Mouse (Mus musculus): ENCODE data around the gene Mcf2l. TPM values are rescaled to one million over a fixed set of nuclear protein-coding genes. Genes with fewer than 3 reads are reported as not detected.

The Mcf2l gene
- polyA plus RNA-seq, 1 experiment from 2014 or later: 9.0 TPM

DNA sequence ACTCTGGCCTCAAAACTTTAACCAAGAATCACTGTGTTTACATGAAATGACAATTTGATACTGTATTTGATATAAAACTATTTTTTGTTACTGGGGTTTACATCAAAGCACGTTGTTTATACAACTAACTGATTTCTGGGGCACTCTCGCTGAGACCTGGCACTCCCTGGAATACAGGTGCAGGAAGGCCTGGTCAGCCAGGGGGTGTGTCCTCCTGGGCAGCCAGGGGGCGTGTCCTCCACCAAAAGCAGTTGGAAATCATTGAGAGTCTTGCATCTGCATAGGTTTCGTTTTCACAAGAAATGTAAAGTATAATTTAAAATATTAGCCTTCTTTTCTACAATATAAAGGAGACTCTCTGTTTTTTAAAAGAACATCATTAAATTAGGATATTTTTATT is 146.0 kb downstream of the Mcf2l start:
- ATAC-seq (replicated peaks; ENCODE audit: insufficient number of reproducible peaks, insufficient read depth, low FRiP score, low read depth): no peak
- Histone ChIP-seq H3K27ac (no peak overlapping the region), H3K9ac (no peak overlapping the region), H3K27me3 (no peaks in the 10 kb centered on the region), H3K9me3 (replicated peaks) (no peaks in the 10 kb centered on the region), H3K4me2 (no peak overlapping the region), H3K4me3 (no peak overlapping the region), H3K36me3 (no peaks in the 10 kb centered on the region), H3K4me1 (replicated peaks) (no peaks in the 10 kb centered on the region)
- WGBS: 52% methylated on average over 4 of the region's 4 CpGs

DNA sequence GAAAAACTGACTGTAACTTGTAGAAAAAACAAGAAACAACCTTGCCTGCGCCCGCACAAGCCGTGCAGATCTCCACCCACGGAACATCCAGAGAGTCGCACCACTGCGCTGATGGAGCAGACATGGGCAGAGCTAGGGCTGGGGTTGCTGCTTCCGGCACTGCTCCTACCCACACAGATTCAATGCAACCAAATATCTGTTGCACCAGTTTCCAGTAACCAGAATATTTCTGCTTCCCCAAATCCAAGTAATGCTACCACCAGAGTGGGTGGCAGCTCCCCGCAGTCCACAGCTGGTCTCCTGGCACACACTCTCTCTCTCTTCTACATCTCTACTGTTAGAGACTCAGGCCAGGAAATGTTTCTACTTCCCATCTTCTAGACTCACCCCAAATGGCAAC is 148.2 kb downstream of the Mcf2l start:
- WGBS: 92% methylated on average over 8 of the region's 8 CpGs
- no peak for ATAC-seq (replicated peaks; ENCODE audit: insufficient number of reproducible peaks, insufficient read depth, low FRiP score, low read depth)

GRCm38 (mm10) chr8:13025487-13026224 is 152.1 kb downstream of the Mcf2l start, which contains the start of gene F7:
F7 (plus strand) TSS chr8:13026034.
- ATAC-seq (replicated peaks; ENCODE audit: insufficient number of reproducible peaks, insufficient read depth, low FRiP score, low read depth): no peak
- Histone ChIP-seq H3K4me3 (no peak within 1 kb of the TSS), H3K4me2 (no peak within 1 kb of the TSS), H3K9ac (no peak within 1 kb of the TSS), H3K36me3 (no peaks in the 10 kb centered on the region), H3K27ac (no peak within 1 kb of the TSS), H3K27me3 (no peaks in the 10 kb centered on the region), H3K9me3 (replicated peaks) (no peaks in the 10 kb centered on the region), H3K4me1 (replicated peaks) (no peaks in the 10 kb centered on the region)
- 64% methylated on average over 10 of the region's 10 CpGs for WGBS

More for the DNA sequence above, 148.2 kb downstream of the Mcf2l start:
- H3K27me3 ChIP-seq: no peaks in the 10 kb centered on the region
- no peak overlapping the region for H3K27ac ChIP-seq
- H3K4me1 ChIP-seq (replicated peaks): no peaks in the 10 kb centered on the region
- no peaks in the 10 kb centered on the region for H3K36me3 ChIP-seq
- no peak overlapping the region for H3K9ac ChIP-seq
- no peak overlapping the region for H3K4me3 ChIP-seq
- H3K9me3 ChIP-seq (replicated peaks): no peaks in the 10 kb centered on the region
- no peak overlapping the region for H3K4me2 ChIP-seq

GRCm38 (mm10) chr8:13027615-13028014 is 154.0 kb downstream of the Mcf2l start:
- H3K4me3 ChIP-seq: no peak overlapping the region
- H3K4me2 ChIP-seq: no peak overlapping the region
- 81% methylated on average over 5 of the region's 5 CpGs for WGBS
- no peak overlapping the region for H3K27ac ChIP-seq
- no peaks in the 10 kb centered on the region for H3K4me1 ChIP-seq (replicated peaks)
- H3K9ac ChIP-seq: no peak overlapping the region
- no peak for ATAC-seq (replicated peaks; ENCODE audit: insufficient number of reproducible peaks, insufficient read depth, low FRiP score, low read depth)
- H3K36me3 ChIP-seq: no peaks in the 10 kb centered on the region
- H3K27me3 ChIP-seq: no peaks in the 10 kb centered on the region
- no peaks in the 10 kb centered on the region for H3K9me3 ChIP-seq (replicated peaks)

DNA sequence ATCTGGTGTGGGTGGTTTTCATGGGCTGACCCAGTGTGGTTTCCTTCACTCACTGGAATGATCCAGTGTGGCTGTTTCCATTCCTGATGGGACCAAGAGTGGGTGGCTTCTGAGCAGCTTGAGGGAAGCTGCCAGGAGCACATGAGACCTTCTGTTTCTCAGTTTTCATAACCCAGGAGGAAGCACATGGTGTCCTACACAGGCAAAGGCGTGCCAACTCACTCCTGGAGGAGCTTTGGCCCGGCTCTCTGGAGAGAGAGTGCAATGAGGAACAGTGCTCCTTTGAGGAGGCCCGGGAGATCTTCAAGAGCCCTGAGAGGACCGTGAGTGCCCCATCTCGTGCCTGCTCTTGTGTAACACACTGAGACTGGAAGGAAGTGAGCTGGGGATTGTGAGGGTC is 154.9 kb downstream of the Mcf2l start:
- Histone ChIP-seq H3K27me3 (no peaks in the 10 kb centered on the region), H3K9me3 (replicated peaks) (no peaks in the 10 kb centered on the region), H3K4me3 (no peak overlapping the region), H3K27ac (no peak overlapping the region), H3K4me1 (replicated peaks) (no peaks in the 10 kb centered on the region), H3K36me3 (no peaks in the 10 kb centered on the region), H3K9ac (no peak overlapping the region), H3K4me2 (no peak overlapping the region)
- 62% methylated on average over 5 of the region's 5 CpGs for WGBS
- no peak for ATAC-seq (replicated peaks; ENCODE audit: insufficient number of reproducible peaks, insufficient read depth, low FRiP score, low read depth)

DNA sequence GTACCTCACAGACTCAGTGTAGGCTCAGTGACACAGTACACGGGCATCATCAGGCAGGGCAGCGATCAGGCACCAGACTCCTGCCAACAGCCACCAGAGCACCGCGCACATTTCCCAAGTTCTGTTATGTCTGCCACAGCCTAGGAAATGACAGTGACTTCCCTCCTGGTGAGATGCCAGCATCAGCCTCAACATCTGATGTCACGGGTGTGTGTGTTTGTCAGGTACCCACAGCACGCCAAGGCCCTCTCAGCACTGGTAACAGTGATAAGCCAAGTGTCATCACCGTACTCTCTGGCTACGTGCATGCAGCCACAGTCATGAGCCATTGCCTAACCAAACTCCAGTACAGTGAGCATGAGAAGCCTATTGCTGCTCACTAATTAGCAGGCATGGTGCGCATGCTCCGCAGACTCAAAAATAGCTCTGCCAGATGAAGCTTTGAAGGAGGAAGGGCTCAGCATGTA is 162.8 kb downstream of the Mcf2l start:
- ATAC-seq (replicated peaks; ENCODE audit: insufficient number of reproducible peaks, insufficient read depth, low FRiP score, low read depth): peak; percentile 57
- WGBS: 61% methylated on average over 10 of the region's 10 CpGs
- H3K27ac ChIP-seq: peak overlapping the region; percentile 46

DNA sequence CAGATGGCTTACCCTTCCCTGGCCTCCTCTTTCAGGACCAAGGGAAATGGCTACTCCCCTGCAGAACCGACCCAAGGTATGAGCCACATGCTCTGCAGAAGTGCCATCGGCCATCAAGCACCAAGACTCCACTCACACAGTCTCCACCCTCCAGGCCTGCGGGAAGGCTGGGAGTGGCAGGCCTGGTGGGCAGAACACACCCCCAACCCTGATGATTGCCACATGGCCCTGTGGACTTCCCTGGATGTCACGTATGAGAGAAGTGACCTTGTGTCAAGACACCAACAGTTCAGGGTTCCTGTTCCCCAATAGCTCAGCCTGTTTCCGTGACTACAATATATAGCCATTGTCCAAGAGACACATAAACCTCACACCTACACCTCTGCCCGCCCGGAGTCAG is 163.4 kb downstream of the Mcf2l start, which contains the start of gene F10:
F10 (plus strand) TSS at position 294 of the 400 bp plus-strand sequence.
- Histone ChIP-seq H3K27ac (peak within 1 kb of the TSS; percentile 46), H3K4me2 (no peak within 1 kb of the TSS), H3K4me3 (no peak within 1 kb of the TSS), H3K36me3 (no peaks in the 10 kb centered on the region), H3K9ac (no peak within 1 kb of the TSS), H3K4me1 (replicated peaks) (peaks cover 24% of the 10 kb centered on the region), H3K9me3 (replicated peaks) (no peaks in the 10 kb centered on the region), H3K27me3 (no peaks in the 10 kb centered on the region)
- ATAC-seq (replicated peaks; ENCODE audit: insufficient number of reproducible peaks, insufficient read depth, low FRiP score, low read depth): 0 out of 2 replicates have a peak, but pooled peaks have one; percentile 16
- 56% methylated on average over 7 of the region's 7 CpGs for WGBS

More for the DNA sequence above, 162.8 kb downstream of the Mcf2l start:
- Histone ChIP-seq H3K9me3 (replicated peaks) (no peaks in the 10 kb centered on the region), H3K4me2 (no peak overlapping the region), H3K9ac (no peak overlapping the region), H3K4me1 (replicated peaks) (peaks cover 24% of the 10 kb centered on the region), H3K4me3 (no peak overlapping the region), H3K27me3 (no peaks in the 10 kb centered on the region), H3K36me3 (no peaks in the 10 kb centered on the region)

DNA sequence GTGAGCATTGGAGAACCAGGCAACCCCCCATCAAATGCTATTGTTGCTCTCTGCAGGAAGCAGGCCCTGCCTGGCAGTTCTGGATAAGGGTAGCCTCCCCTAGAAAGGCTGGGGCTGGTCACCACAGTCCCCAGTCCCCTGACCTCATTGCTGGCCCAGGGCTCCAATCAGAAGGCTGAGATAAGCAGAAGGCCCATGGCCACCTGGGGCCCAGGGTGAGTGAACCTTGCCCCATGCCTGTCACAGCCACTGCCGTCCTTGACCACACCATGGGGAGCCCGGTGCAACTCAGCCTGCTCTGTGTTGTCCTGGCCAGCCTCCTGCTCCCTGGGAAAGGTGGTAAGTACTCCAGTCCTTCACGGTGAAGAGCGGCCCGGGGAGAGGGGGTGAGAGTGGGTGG is 164.0 kb downstream of the Mcf2l start:
- no peaks in the 10 kb centered on the region for H3K36me3 ChIP-seq
- no peak overlapping the region for H3K4me3 ChIP-seq
- H3K27me3 ChIP-seq: no peaks in the 10 kb centered on the region
- 33% methylated on average over 5 of the region's 5 CpGs for WGBS
- ATAC-seq (replicated peaks; ENCODE audit: insufficient number of reproducible peaks, insufficient read depth, low FRiP score, low read depth): peak; percentile 40
- no peaks in the 10 kb centered on the region for H3K9me3 ChIP-seq (replicated peaks)
- no peak overlapping the region for H3K27ac ChIP-seq
- H3K4me1 ChIP-seq (replicated peaks): peaks cover 24% of the 10 kb centered on the region
- H3K9ac ChIP-seq: no peak overlapping the region
- H3K4me2 ChIP-seq: no peak overlapping the region

DNA sequence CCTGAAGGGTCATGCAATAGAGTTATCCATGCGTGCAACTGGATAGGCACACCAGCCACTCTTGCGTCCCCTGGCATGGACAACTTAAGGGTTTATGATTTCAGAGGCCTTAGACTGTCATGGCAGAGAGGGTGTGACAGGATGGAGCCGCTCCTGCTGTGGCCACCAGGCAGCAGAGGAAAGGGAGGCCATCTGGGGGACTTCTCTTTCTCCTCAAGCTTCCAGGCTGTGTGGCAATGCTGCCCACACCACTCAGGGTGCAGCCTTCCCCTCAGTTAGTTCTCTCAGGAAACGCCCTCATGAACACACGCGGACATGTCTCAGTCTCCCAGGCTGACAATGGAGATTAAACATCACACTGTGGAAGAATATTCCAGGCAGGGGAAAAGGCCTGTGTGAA is 165.4 kb downstream of the Mcf2l start:
- no peak overlapping the region for H3K4me3 ChIP-seq
- no peak overlapping the region for H3K9ac ChIP-seq
- no peak overlapping the region for H3K27ac ChIP-seq
- peaks cover 24% of the 10 kb centered on the region for H3K4me1 ChIP-seq (replicated peaks)
- no peaks in the 10 kb centered on the region for H3K27me3 ChIP-seq
- ATAC-seq (replicated peaks; ENCODE audit: insufficient number of reproducible peaks, insufficient read depth, low FRiP score, low read depth): no peak
- H3K9me3 ChIP-seq (replicated peaks): no peaks in the 10 kb centered on the region
- H3K36me3 ChIP-seq: no peaks in the 10 kb centered on the region
- no peak overlapping the region for H3K4me2 ChIP-seq
- 67% methylated on average over 6 of the region's 6 CpGs for WGBS

- no peak overlapping the region for H3K4me3 ChIP-seq
- no peak overlapping the region for H3K4me2 ChIP-seq
- H3K4me1 ChIP-seq (replicated peaks): peaks cover 17% of the 10 kb centered on the region
- no peaks in the 10 kb centered on the region for H3K27me3 ChIP-seq
- no peaks in the 10 kb centered on the region for H3K36me3 ChIP-seq
- no peak overlapping the region for H3K27ac ChIP-seq
- no peaks in the 10 kb centered on the region for H3K9me3 ChIP-seq (replicated peaks)
- no peak for ATAC-seq (replicated peaks; ENCODE audit: insufficient number of reproducible peaks, insufficient read depth, low FRiP score, low read depth)
- H3K9ac ChIP-seq: no peak overlapping the region
- 70% methylated on average over 4 of the region's 4 CpGs for WGBS
Observed at GRCm38 (mm10) chr8:13041459-13041858, 167.9 kb downstream of the Mcf2l start.

GRCm38 (mm10) chr8:13047652-13048051 is 174.0 kb downstream of the Mcf2l start:
- Histone ChIP-seq H3K4me2 (no peak overlapping the region), H3K9ac (no peak overlapping the region), H3K27me3 (no peaks in the 10 kb centered on the region), H3K9me3 (replicated peaks) (no peaks in the 10 kb centered on the region), H3K36me3 (no peaks in the 10 kb centered on the region), H3K27ac (no peak overlapping the region), H3K4me1 (replicated peaks) (no peaks in the 10 kb centered on the region), H3K4me3 (no peak overlapping the region)
- no peak for ATAC-seq (replicated peaks; ENCODE audit: insufficient number of reproducible peaks, insufficient read depth, low FRiP score, low read depth)
- 57% methylated on average over 5 of the region's 5 CpGs for WGBS

- no peak overlapping the region for H3K9ac ChIP-seq
- no peaks in the 10 kb centered on the region for H3K4me1 ChIP-seq (replicated peaks)
- H3K9me3 ChIP-seq (replicated peaks): no peaks in the 10 kb centered on the region
- 79% methylated on average over 10 of the region's 10 CpGs for WGBS
- no peaks in the 10 kb centered on the region for H3K27me3 ChIP-seq
- no peak overlapping the region for H3K4me2 ChIP-seq
- no peak overlapping the region for H3K4me3 ChIP-seq
- ATAC-seq (replicated peaks; ENCODE audit: insufficient number of reproducible peaks, insufficient read depth, low FRiP score, low read depth): no peak
- no peaks in the 10 kb centered on the region for H3K36me3 ChIP-seq
- no peak overlapping the region for H3K27ac ChIP-seq
Observed at GRCm38 (mm10) chr8:13050550-13050949, 176.9 kb downstream of the Mcf2l start.
